Mouse (Mus musculus): ENCODE measurements around the gene Fndc5. TPM values are rescaled to one million over a fixed set of nuclear protein-coding genes. Genes with fewer than 3 reads are reported as not detected.

Gene Fndc5
- polyA plus RNA-seq, 1 experiment: 0.74 TPM

- WGBS: 4% methylated on average over 17 of the region's 17 CpGs
Observed at GRCm38 (mm10) chr4:129121569-129122086, 15.2 kb upstream of the Fndc5 start, which contains the start of gene Hpca. Gene Hpca, minus strand, starts transcription at chr4:129122036.

DNA sequence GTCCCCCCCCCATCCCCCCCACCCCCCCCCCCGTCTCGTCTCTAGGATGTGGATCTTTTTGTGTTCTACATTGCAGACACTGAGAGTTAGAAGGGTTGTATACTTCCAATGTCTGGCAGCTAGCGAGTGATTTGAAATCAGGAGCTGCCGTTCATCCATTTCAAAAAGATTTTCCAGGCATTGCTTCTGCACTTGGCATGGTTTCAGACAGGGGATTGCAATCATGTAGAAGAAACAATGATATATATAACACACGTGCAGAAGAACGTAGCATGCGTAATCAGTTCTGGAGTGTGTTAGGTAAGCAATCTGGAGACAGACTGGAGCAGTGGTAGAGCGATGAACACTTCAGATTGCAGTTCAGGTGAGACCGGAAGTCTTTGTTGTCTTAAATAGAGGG, 14.7 kb upstream of the Fndc5 start:
- no peak for DNase-seq (ENCODE audit: low read depth, low spot score)
- WGBS: 28% methylated on average over 9 of the region's 9 CpGs

More at GRCm38 (mm10) chr4:129121569-129122086, 15.2 kb upstream of the Fndc5 start, which contains the start of gene Hpca:
- no peak for DNase-seq (ENCODE audit: low read depth, low spot score)

DNA sequence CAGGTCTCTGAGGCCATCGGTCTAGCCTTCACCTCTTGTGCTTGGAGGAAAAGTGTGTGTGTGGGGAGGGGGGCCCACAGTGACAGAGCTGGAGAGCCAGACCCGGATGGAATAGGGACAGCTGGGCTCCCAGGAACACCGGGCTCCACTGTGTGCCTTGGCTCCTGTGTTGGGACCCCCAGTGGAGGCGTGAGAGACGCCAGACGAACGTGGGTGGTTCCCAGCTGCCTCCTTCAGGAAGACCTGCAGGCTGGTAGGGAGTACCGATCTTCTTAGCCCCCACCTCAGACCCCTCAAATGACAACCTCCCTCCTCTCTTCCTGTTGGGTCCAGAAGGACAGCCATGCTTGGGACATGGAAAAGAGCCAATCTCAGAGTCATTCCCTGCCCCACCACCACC, 14.1 kb upstream of the Fndc5 start:
- 26% methylated on average over 8 of the region's 8 CpGs for WGBS
- DNase-seq (ENCODE audit: low read depth, low spot score): no peak

DNA sequence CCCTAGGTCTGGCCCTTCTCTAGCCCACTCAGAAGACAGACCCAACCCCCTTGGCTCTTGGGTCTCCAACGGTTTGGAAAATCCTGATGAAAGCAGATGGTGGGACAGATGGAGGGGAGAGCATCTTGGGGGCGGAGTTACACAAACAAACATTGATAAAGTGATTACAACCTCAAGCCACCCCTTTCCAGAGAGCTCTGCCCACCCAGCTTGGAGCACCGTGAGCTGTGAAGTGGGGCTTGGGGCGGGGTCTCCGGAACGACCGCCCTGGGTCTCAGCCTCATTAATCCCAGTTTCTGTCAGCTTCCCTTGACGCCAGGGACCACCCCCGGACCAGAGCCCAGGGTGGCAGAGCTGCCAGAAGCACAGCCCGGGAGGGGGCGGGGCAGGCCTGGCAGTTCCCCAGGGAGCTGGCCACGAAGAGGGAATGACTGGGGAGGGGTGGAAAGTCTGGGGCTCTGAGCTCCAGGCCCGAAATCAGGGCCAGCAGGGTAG, 12.1 kb upstream of the Fndc5 start:
- 7% methylated on average over 13 of the region's 13 CpGs for WGBS
- no peak for DNase-seq (ENCODE audit: low read depth, low spot score)

GRCm38 (mm10) chr4:129125736-129126451, 10.9 kb upstream of the Fndc5 start:
- WGBS: 15% methylated on average over 19 of the region's 19 CpGs
- DNase-seq (ENCODE audit: low read depth, low spot score): no peak

- DNase-seq (ENCODE audit: low read depth, low spot score): no peak
Observed at GRCm38 (mm10) chr4:129128582-129129338, 8.0 kb upstream of the Fndc5 start.

DNA sequence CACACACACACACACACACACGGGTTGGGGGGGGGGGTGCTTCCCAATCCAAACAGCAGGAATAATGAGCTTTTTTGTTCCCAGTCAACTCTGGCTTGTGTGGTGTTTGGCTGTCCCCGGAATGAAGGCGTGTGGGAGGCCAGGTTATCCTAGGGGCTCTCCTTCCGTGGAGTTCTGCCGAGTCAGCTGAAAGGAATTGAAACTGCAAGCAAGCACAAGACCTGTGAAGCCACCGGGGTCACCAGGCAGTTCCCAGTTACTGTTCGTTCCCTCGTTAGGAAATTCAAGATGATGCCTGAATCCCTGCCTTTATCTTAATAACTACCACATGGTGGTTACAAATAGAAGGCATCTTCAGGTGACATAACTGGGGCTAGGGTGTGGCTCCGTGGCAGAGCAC, 7.4 kb upstream of the Fndc5 start:
- DNase-seq (ENCODE audit: low read depth, low spot score): no peak
- 33% methylated on average over 9 of the region's 9 CpGs for WGBS

More at GRCm38 (mm10) chr4:129128582-129129338, 8.0 kb upstream of the Fndc5 start:
- 65% methylated on average over 13 of the region's 13 CpGs for WGBS

GRCm38 (mm10) chr4:129130149-129130548, 6.7 kb upstream of the Fndc5 start:
- no peak for DNase-seq (ENCODE audit: low read depth, low spot score)
- WGBS: 4% methylated on average over 8 of the region's 8 CpGs

DNA sequence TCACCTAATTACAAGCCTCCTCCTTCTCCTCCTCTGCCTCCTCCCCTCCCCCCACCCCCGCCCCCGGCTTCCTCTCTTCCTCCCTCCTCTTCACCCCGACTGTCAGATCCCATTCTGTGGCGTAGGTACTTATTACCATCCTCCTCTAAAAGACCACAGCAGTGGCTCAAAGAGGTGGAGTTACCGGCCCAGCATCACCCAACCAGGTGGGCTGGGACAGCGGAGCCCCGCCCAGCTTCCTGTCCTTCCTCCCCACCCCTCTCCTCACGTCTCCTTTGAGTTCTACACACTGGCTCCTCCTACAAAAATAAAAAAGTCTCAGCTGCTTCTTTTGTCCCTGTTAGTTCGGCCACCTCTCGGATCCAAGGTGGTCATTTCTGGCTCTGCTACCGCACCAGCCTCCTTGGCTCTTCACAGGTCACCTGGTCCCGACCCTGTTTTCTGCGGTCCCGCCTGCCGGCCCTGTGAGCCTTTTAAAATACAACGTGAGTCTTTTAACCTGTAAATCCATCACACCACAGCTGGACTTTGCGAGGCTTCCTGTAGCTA, 6.0 kb upstream of the Fndc5 start:
- WGBS: 11% methylated on average over 17 of the region's 17 CpGs
- no peak for DNase-seq (ENCODE audit: low read depth, low spot score)

GRCm38 (mm10) chr4:129134799-129135585, 1.8 kb upstream of the Fndc5 start:
- 11% methylated on average over 15 of the region's 15 CpGs for WGBS
- DNase-seq (ENCODE audit: low read depth, low spot score): peak; percentile 56

GRCm38 (mm10) chr4:129135637-129136036, 1.2 kb upstream of the Fndc5 start:
- WGBS: 54% methylated on average over 2 of the region's 2 CpGs
- DNase-seq (ENCODE audit: low read depth, low spot score): no peak

DNA sequence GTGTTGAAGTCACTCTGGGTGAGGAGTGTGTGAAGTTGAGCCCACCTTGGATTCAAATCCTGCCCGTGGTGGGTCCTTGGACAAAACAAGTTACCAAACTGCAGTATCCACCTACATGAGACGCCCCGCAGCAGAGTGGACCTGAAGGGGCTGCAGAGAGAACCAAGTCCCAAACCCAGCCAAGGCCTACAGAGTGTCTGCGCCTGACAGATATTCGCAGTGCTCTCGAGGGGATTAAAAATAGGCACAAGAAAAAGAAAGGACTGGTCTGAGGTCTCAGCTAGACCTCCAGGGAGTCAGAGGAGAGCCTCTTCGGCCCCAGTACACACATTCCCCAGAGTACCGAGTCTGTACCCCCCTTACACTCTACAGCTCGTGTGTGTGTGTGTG, 615 bp upstream of the Fndc5 start:
- WGBS: 52% methylated on average over 9 of the region's 9 CpGs

GRCm38 (mm10) chr4:129137392-129138321, 858 bp downstream of the Fndc5 start:
- DNase-seq (ENCODE audit: low read depth, low spot score): no peak
- WGBS: 64% methylated on average over 14 of the region's 14 CpGs

More for the DNA sequence above, 615 bp upstream of the Fndc5 start:
- DNase-seq (ENCODE audit: low read depth, low spot score): no peak

DNA sequence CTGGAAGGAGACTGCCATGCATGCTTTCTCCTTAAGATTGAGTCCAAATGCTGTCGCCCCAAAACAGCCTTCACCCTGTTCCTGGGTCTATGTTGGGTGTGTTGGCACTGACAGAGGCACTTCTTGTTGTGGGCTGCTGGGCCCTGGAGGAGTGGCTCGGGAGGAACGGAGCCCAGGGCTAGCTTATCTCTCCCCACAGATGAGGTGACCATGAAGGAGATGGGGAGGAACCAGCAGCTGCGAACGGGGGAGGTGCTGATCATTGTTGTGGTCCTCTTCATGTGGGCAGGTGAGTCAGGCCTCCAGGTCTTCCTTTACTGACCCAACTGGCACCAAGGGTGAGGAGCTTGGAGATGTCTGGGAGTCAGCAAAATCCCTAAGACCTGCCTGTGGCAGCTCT, 2.8 kb downstream of the Fndc5 start:
- DNase-seq (ENCODE audit: low read depth, low spot score): no peak
- WGBS: 76% methylated on average over 5 of the region's 5 CpGs

GRCm38 (mm10) chr4:129140808-129141207, 4.0 kb downstream of the Fndc5 start:
- DNase-seq (ENCODE audit: low read depth, low spot score): no peak
- WGBS: 87% methylated on average over 4 of the region's 4 CpGs

GRCm38 (mm10) chr4:129141560-129142438, 5.0 kb downstream of the Fndc5 start:
- no peak for DNase-seq (ENCODE audit: low read depth, low spot score)
- WGBS: 76% methylated on average over 17 of the region's 17 CpGs

DNA sequence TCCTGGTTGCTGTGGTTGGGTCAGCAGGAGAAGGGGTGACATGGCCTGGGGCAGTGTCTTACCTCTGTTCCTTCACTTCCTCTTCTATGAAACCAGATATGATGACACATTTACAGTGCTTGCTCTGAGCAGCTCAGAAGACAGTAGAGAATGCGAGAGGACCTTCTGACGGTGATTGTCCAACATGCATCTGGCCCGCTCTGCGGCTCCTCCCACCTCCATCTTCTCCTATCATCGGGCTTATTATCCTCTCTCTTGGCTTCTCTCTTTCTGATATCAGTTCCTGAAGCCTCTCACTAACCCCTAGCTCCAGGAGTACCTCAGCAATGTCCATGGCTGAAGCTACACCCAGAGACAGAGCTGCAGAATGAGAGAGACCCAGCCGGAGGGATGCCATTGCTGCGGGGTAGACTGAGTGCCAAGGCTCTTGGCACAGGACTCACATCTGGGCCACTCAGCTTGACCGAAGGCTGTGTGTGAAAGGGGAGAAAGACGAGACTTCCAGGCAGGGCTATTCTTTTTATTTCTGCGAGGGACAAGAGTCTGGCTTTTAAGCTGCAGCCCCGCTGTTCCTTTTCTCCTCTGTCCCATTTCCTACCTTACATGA, 5.7 kb downstream of the Fndc5 start:
- WGBS: 85% methylated on average over 11 of the region's 11 CpGs
- no peak for DNase-seq (ENCODE audit: low read depth, low spot score)

Measured in large intestine, adult 2 months (tissue).